Mouse (Mus musculus): ENCODE data around the gene Rgs9.

- TF ChIP-seq CTCF (conservative IDR thresholded peaks at IDR 0.05 in 1 of 2, IDR thresholded peaks at IDR 0.05 in 1 of 2; ENCODE audit: low read depth in 2 of 2, low read length in 2 of 2) (no peak), TCF12 (IDR thresholded peaks at IDR 0.05; ENCODE audit: low read depth, low read length) (no peak), ETS1 (conservative IDR thresholded peaks at IDR 0.05; ENCODE audit: low read depth, low read length) (no peak), EP300 (IDR thresholded peaks at IDR 0.05; ENCODE audit: low read length) (no peak)
These were observed 28.3 kb upstream of the Rgs9 start for GRCm38 (mm10) chr11:109326270-109326669.

All from CH12.LX (cell line).